Mouse (Mus musculus) embryonic facial prominence, embryonic 10.5 days (tissue): ENCODE measurements around the gene Mylpf. TPM values are rescaled to one million over a fixed set of nuclear protein-coding genes. Genes with fewer than 3 reads are reported as not detected.
A peak's percentile ranks its signal among the peaks of the same experiment; 100 is the strongest.

Experiments
- DNase-seq: peaks from one replicate; pipeline ENCODE4 v3.0.0-alpha.2; 2017; ENCODE audit warnings: low spot score
- H3K27ac ChIP-seq: fragments of 300-500 bp; sonication (generic); replicated peaks from 2 replicates; pipeline ENCODE4 v1.5.1; 2016; ENCODE audit warnings: mild to moderate bottlenecking
- H3K27me3 ChIP-seq: fragments of 300-500 bp; sonication (generic); replicated peaks from 2 replicates; pipeline ENCODE4 v1.6.1; 2016; ENCODE audit warnings: low read depth, mild to moderate bottlenecking; ENCODE audit not compliant: poor library complexity, severe bottlenecking
- H3K36me3 ChIP-seq: fragments of 300-500 bp; sonication (generic); replicated peaks from 2 replicates; pipeline ENCODE4 v1.6.1; 2016; ENCODE audit warnings: mild to moderate bottlenecking, moderate library complexity
- H3K4me1 ChIP-seq: fragments of 300-500 bp; sonication (generic); 2 replicates; pipeline ENCODE4 v1.6.1; 2016
- H3K4me3 ChIP-seq: fragments of 300-500 bp; sonication (generic); 2 replicates; pipeline ENCODE4 v1.5.1; 2016; ENCODE audit warnings: mild to moderate bottlenecking, moderate library complexity
- H3K9me3 ChIP-seq: fragments of 300-500 bp; sonication (generic); 2 replicates; pipeline ENCODE4 v1.6.1; 2016; ENCODE audit warnings: mild to moderate bottlenecking
- WGBS: fragments of 180-500 bp; shearing (Covaris S2); methylation state at CpG from one replicate; pipeline ENCODE4 v1.1.7; 2016; 5-methylcytosine and 5-hydroxymethylcytosine counted together
- polyA plus RNA-seq: library from polyadenylated mRNA; unstranded; fragments of >200 nt; fragmentation: Nextera tagmentation; extraction: Ambion mirVana; gene quantifications from 2 replicates; pipeline ENCODE4 v1.2.1, GENCODE M21; 2016

Gene Mylpf
- polyA plus RNA-seq, 1 experiment from 2014 or later = 9.3 TPM

- 85% methylated on average over 17 of the region's 17 CpGs for WGBS
- H3K9me3 ChIP-seq = no peaks in the 10 kb centered on the region
- H3K4me3 ChIP-seq = no peak overlapping the region
- DNase-seq = no peak
- no peaks in the 10 kb centered on the region for H3K4me1 ChIP-seq
- no peaks in the 10 kb centered on the region for H3K27me3 ChIP-seq
- H3K27ac ChIP-seq = no peak overlapping the region
- H3K36me3 ChIP-seq = peaks cover 37% of the 10 kb centered on the region
These were observed 20.1 kb upstream of the Mylpf start for GRCm38 (mm10) chr7:127188305-127189276.

DNA sequence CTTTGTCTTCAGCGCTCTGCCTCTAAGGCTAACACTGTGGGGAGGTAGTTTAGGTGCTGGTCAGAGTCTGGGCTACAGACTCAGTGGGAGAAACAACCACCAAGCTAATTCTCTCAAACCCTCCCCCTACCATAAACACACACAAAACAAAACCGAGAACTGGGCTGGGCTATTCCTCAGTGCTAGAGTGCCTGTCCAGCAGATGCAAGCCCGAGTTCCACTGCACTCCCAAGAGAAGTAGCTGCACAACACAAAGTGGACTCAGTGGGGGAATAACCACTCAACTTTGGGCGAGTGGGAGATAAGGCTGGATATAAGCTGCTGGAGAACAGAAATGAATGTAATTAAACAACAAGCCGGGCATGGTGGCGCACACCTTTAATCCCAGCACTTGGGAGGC, 18.0 kb upstream of the Mylpf start:
- DNase-seq = no peak
- Histone ChIP-seq H3K27me3 (no peaks in the 10 kb centered on the region), H3K4me3 (no peak overlapping the region), H3K4me1 (peaks cover 17% of the 10 kb centered on the region), H3K9me3 (no peaks in the 10 kb centered on the region), H3K36me3 (peaks cover 51% of the 10 kb centered on the region), H3K27ac (no peak overlapping the region)
- WGBS = 92% methylated on average over 6 of the region's 6 CpGs

DNA sequence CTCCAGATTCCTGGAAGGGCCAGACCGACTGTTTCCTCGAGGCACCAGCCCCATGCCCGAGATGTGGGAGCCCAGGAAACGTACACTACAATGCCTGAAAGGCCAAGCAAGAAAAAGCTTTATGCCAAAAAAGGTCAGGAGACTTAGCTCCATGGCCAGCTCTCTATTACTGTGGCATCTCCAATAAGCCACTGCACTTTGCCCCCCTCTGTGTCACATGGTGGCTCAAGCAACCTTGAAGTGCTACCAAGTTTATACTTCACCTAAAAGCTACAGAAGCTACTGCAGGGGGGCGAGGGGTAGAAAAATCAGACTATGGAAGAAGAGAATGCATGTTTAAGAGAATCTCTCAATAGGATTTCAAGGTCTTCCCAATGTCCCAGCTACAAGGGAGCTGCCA, 15.7 kb upstream of the Mylpf start:
- H3K4me3 ChIP-seq = no peak overlapping the region
- H3K27me3 ChIP-seq = no peaks in the 10 kb centered on the region
- peaks cover 66% of the 10 kb centered on the region for H3K36me3 ChIP-seq
- H3K4me1 ChIP-seq = peaks cover 26% of the 10 kb centered on the region
- H3K9me3 ChIP-seq = no peaks in the 10 kb centered on the region
- no peak for DNase-seq
- no peak overlapping the region for H3K27ac ChIP-seq
- 94% methylated on average over 5 of the region's 5 CpGs for whole genome bisulfite sequencing

- no peak for DNase-seq
- WGBS = 94% methylated on average over 17 of the region's 17 CpGs
- no peaks in the 10 kb centered on the region for H3K9me3 ChIP-seq
- H3K4me3 ChIP-seq = peak overlapping the region; percentile 82
- no peaks in the 10 kb centered on the region for H3K27me3 ChIP-seq
- H3K36me3 ChIP-seq = peaks cover 77% of the 10 kb centered on the region
- no peak overlapping the region for H3K27ac ChIP-seq
- H3K4me1 ChIP-seq = peaks cover 26% of the 10 kb centered on the region
These were observed 14.6 kb upstream of the Mylpf start for GRCm38 (mm10) chr7:127194011-127194632.

DNA sequence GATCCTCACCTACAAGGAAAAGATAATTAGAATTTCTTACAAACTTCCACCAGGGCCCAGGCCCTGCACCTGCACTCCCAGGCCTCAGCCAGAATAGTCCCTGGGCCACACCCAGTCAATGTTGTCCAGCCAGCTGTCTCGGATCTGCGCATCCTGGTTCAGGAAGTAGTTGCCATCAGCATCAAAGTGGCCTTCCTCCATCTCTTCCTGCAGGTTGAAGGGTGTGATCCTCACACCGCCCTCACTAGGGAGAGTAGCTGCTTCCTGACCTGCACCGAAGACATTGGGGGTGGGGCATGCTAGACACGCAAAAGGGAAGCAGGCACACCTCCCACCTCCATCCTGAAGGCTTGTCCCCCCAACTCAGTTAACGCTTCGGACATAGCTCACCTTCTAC, 14.1 kb upstream of the Mylpf start:
- Histone ChIP-seq H3K27me3 (no peaks in the 10 kb centered on the region), H3K36me3 (peaks cover 82% of the 10 kb centered on the region), H3K4me3 (peak overlapping the region; percentile 82), H3K27ac (peak overlapping the region; percentile 90), H3K4me1 (peaks cover 26% of the 10 kb centered on the region), H3K9me3 (no peaks in the 10 kb centered on the region)
- 83% methylated on average over 7 of the region's 7 CpGs for WGBS
- no peak for DNase-seq

- Histone ChIP-seq H3K36me3 (peaks cover 85% of the 10 kb centered on the region), H3K27ac (peak within 1 kb of the TSS; percentile 90), H3K4me1 (peaks cover 26% of the 10 kb centered on the region), H3K4me3 (peak within 1 kb of the TSS; percentile 82), H3K27me3 (no peaks in the 10 kb centered on the region), H3K9me3 (no peaks in the 10 kb centered on the region)
- DNase-seq = peak; percentile 96
- WGBS = under 1% methylated on average over 51 of the region's 51 CpGs
These were observed 13.0 kb upstream of the Mylpf start, which contains the start of gene Cd2bp2 for GRCm38 (mm10) chr7:127195544-127196295. Gene Cd2bp2, minus strand, starts transcription at chr7:127196050.

GRCm38 (mm10) chr7:127196484-127196883, 12.2 kb upstream of the Mylpf start:
- WGBS = 59% methylated on average over 11 of the region's 11 CpGs
- H3K9me3 ChIP-seq = no peaks in the 10 kb centered on the region
- H3K27me3 ChIP-seq = no peaks in the 10 kb centered on the region
- H3K4me3 ChIP-seq = peak overlapping the region; percentile 82
- H3K4me1 ChIP-seq = peaks cover 26% of the 10 kb centered on the region
- H3K36me3 ChIP-seq = peaks cover 85% of the 10 kb centered on the region
- peak overlapping the region; percentile 90 for H3K27ac ChIP-seq
- DNase-seq = no peak

- Histone ChIP-seq H3K9me3 (no peaks in the 10 kb centered on the region), H3K4me3 (peak overlapping the region; percentile 74), H3K36me3 (peaks cover 40% of the 10 kb centered on the region), H3K27me3 (no peaks in the 10 kb centered on the region; the same call in 1 of the 2 replicates), H3K27ac (0 out of 2 replicates have a peak overlapping the region, but pooled peaks have one; percentile 16), H3K4me1 (peaks cover 40% of the 10 kb centered on the region)
- 63% methylated on average over 2 of the region's 2 CpGs for WGBS
- DNase-seq = no peak
These were observed 2.1 kb upstream of the Mylpf start for GRCm38 (mm10) chr7:127206606-127207005.

GRCm38 (mm10) chr7:127207374-127208294, 1.1 kb upstream of the Mylpf start:
- peak overlapping the region; percentile 74 for H3K4me3 ChIP-seq
- WGBS = under 1% methylated on average over 53 of the region's 53 CpGs
- H3K4me1 ChIP-seq = peaks cover 40% of the 10 kb centered on the region
- H3K36me3 ChIP-seq = peaks cover 30% of the 10 kb centered on the region
- H3K27me3 ChIP-seq = no peaks in the 10 kb centered on the region; the same call in 1 of the 2 replicates
- no peaks in the 10 kb centered on the region for H3K9me3 ChIP-seq
- peak; percentile 39 for DNase-seq
- peak overlapping the region; percentile 94 for H3K27ac ChIP-seq

DNA sequence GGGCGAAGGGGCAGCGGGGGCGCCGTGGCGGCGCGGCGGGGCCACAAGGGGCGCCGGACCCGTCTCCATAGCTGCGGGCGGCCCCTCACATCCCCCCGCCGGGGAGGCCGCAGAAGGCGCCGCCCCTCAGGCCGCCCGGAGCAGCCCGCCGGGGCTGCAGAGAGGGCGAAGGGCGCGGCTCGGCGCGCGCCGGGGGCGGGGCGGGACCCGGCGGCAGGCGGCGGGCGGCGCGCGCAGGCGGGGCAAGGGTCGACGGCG, 466 bp upstream of the Mylpf start, which contains the start of gene Tbc1d10b:
Tbc1d10b (minus strand) TSS at position 174 of the 258 bp plus-strand sequence.
- peaks cover 24% of the 10 kb centered on the region for H3K36me3 ChIP-seq
- DNase-seq = no peak
- peak within 1 kb of the TSS; percentile 94 for H3K27ac ChIP-seq
- peaks cover 6% of the 10 kb centered on the region for H3K27me3 ChIP-seq
- H3K9me3 ChIP-seq = no peaks in the 10 kb centered on the region
- H3K4me3 ChIP-seq = peak within 1 kb of the TSS; percentile 74
- WGBS = under 1% methylated on average over 44 of the region's 44 CpGs
- H3K4me1 ChIP-seq = peaks cover 40% of the 10 kb centered on the region

- H3K4me1 ChIP-seq = peaks cover 51% of the 10 kb centered on the region
These were observed 1.2 kb downstream of the Mylpf start for GRCm38 (mm10) chr7:127209851-127210250.

More at GRCm38 (mm10) chr7:127209851-127210250, 1.2 kb downstream of the Mylpf start:
- Histone ChIP-seq H3K36me3 (peaks cover 11% of the 10 kb centered on the region), H3K27ac (peak overlapping the region; percentile 48; the same call in 1 of the 2 replicates), H3K9me3 (no peaks in the 10 kb centered on the region), H3K27me3 (peaks cover 22% of the 10 kb centered on the region), H3K4me3 (peak overlapping the region; percentile 74)
- 79% methylated on average over 5 of the region's 5 CpGs for WGBS
- no peak for DNase-seq
